ENCODE assay signal across 9 mouse cellular contexts in genomic region chr19:47240076-47240475, GRCm38 (mm10).
A peak's percentile ranks its signal among the peaks of the same experiment; 100 is the strongest.
DNase-seq lines count a peak whose midpoint lies in the region; ATAC-seq and TF ChIP-seq lines count a peak whose summit lies in the region.
"Had no signal": no experiment of that assay in that cellular context is flagged by ENCODE, and none has a peak within 500 bp of the region (broad histone marks: within the 10 kb centered on the region; RNA-seq: fewer than 3 reads in every experiment).

No protein-coding gene starts in this region.

- H3K4me3 ChIP-seq in midbrain, embryonic 10.5 days: peak overlapping the region; percentile 48
- no peak overlapping the region for H3K4me3 ChIP-seq in midbrain, embryonic 16.5 days (ENCODE audit: low read depth, low read length)
- H3K4me3 ChIP-seq in forebrain, embryonic 11.5 days (ENCODE audit: low read depth, low read length): peak overlapping the region; percentile 22
- H3K4me3 ChIP-seq in limb, embryonic 14.5 days (replicated peaks; ENCODE audit: low read length): peak overlapping the region; percentile 32
- no peak overlapping the region for H3K4me3 ChIP-seq in stomach, postnatal 0 days (ENCODE audit: low read depth, low read length)

- H3K4me2 ChIP-seq in midbrain, embryonic 16.5 days (ENCODE audit: low read length): no peak overlapping the region
- peak overlapping the region; percentile 45 for H3K4me2 ChIP-seq in forebrain, embryonic 11.5 days (ENCODE audit: low read depth, low read length, severe bottlenecking)
- H3K4me2 ChIP-seq in limb, embryonic 14.5 days (replicated peaks; ENCODE audit: low read depth, low read length, severe bottlenecking): peak overlapping the region; percentile 49
- peak overlapping the region; percentile 11; the same call in 1 of the 2 replicates for H3K4me2 ChIP-seq in stomach, postnatal 0 days (replicated peaks; ENCODE audit: low read depth)

- peak overlapping the region; percentile 57 for H3K27ac ChIP-seq in midbrain, embryonic 10.5 days (replicated peaks)
- no peak overlapping the region for H3K27ac ChIP-seq in midbrain, embryonic 16.5 days (ENCODE audit: low read length)
- H3K27ac ChIP-seq in forebrain, embryonic 11.5 days (ENCODE audit: low read depth, low read length): no peak overlapping the region
- H3K27ac ChIP-seq in limb, embryonic 14.5 days (replicated peaks; ENCODE audit: low read depth, low read length): no peak overlapping the region
- no peak overlapping the region for H3K27ac ChIP-seq in stomach, postnatal 0 days (replicated peaks)
- H3K27ac ChIP-seq: macrophage had no signal

- no peaks in the 10 kb centered on the region for H3K9me3 ChIP-seq in midbrain, embryonic 10.5 days (replicated peaks)
- no peaks in the 10 kb centered on the region for H3K9me3 ChIP-seq in midbrain, embryonic 16.5 days (replicated peaks; ENCODE audit: control insufficient read depth, low read length, poor library complexity, severe bottlenecking)
- no peaks in the 10 kb centered on the region for H3K9me3 ChIP-seq in forebrain, embryonic 11.5 days (ENCODE audit: control insufficient read depth, low read length)
- no peaks in the 10 kb centered on the region for H3K9me3 ChIP-seq in limb, embryonic 14.5 days (ENCODE audit: control insufficient read depth, low read length)
- H3K9me3 ChIP-seq in stomach, postnatal 0 days (ENCODE audit: control insufficient read depth, low read length): no peaks in the 10 kb centered on the region

- TF ChIP-seq CTCF in stomach, postnatal 0 days (IDR thresholded peaks at IDR 0.05; ENCODE audit: low read depth): no peak

- TF ChIP-seq EP300 in stomach, postnatal 0 days (optimal IDR thresholded peaks at IDR 0.05): no peak

- WGBS in midbrain, embryonic 10.5 days: 24% methylated on average over 12 of the region's 12 CpGs
- 42% methylated on average over 12 of the region's 12 CpGs for WGBS in midbrain, embryonic 16.5 days
- 34% methylated on average over 12 of the region's 12 CpGs for WGBS in forebrain, embryonic 11.5 days
- 32% methylated on average over 12 of the region's 12 CpGs for WGBS in limb, embryonic 14.5 days
- 47% methylated on average over 12 of the region's 12 CpGs for WGBS in stomach, postnatal 0 days

- H3K4me1 ChIP-seq in midbrain, embryonic 10.5 days: peaks cover 22% of the 10 kb centered on the region
- no peaks in the 10 kb centered on the region for H3K4me1 ChIP-seq in midbrain, embryonic 16.5 days (ENCODE audit: control insufficient read depth, insufficient read depth, low read length)
- 0 out of 2 replicates have a peak, but pooled peaks cover 2% of the 10 kb centered on the region for H3K4me1 ChIP-seq in forebrain, embryonic 11.5 days (replicated peaks; ENCODE audit: control insufficient read depth, insufficient read depth, low read length)
- H3K4me1 ChIP-seq in limb, embryonic 14.5 days (ENCODE audit: control insufficient read depth, insufficient read depth, low read length): peaks cover 2% of the 10 kb centered on the region; the same call in 1 of the 2 replicates
- no peaks in the 10 kb centered on the region for H3K4me1 ChIP-seq in stomach, postnatal 0 days (replicated peaks; ENCODE audit: control insufficient read depth, insufficient read depth)

- TF ChIP-seq POLR2A in limb, embryonic 14.5 days (IDR thresholded peaks at IDR 0.05; ENCODE audit: borderline replicate concordance, extremely low read depth, insufficient read depth, insufficient read length): no peak

- no peak overlapping the region for H3K9ac ChIP-seq in midbrain, embryonic 16.5 days (ENCODE audit: low read depth, low read length)
- no peak overlapping the region; the same call in 1 of the 2 replicates for H3K9ac ChIP-seq in forebrain, embryonic 11.5 days (ENCODE audit: low read length)
- 0 out of 2 replicates have a peak overlapping the region, but pooled peaks have one; percentile 25 for H3K9ac ChIP-seq in limb, embryonic 14.5 days (ENCODE audit: low read depth, low read length, severe bottlenecking)
- no peak overlapping the region for H3K9ac ChIP-seq in stomach, postnatal 0 days (ENCODE audit: low read length)

- no peaks in the 10 kb centered on the region for H3K36me3 ChIP-seq in midbrain, embryonic 10.5 days
- H3K36me3 ChIP-seq in midbrain, embryonic 16.5 days (ENCODE audit: control insufficient read depth, insufficient read depth, low read length): no peaks in the 10 kb centered on the region
- H3K36me3 ChIP-seq in forebrain, embryonic 11.5 days (ENCODE audit: control insufficient read depth, insufficient read depth, low read length): no peaks in the 10 kb centered on the region
- no peaks in the 10 kb centered on the region for H3K36me3 ChIP-seq in limb, embryonic 14.5 days (ENCODE audit: control insufficient read depth, insufficient read depth, low read length)
- no peaks in the 10 kb centered on the region for H3K36me3 ChIP-seq in stomach, postnatal 0 days (ENCODE audit: control insufficient read depth, insufficient read depth, low read length)

- ATAC-seq in midbrain, embryonic 16.5 days: no peak
- peak; percentile 64 for ATAC-seq in forebrain, embryonic 11.5 days (replicated peaks; ENCODE audit: low FRiP score)
- peak; percentile 77 for ATAC-seq in limb, embryonic 14.5 days (ENCODE audit: low FRiP score, low read depth)
- 0 out of 2 replicates have a peak, but pooled peaks have one; percentile 25 for ATAC-seq in stomach, postnatal 0 days (ENCODE audit: low FRiP score, low TSS enrichment)

- peak; percentile 54 for DNase-seq in midbrain, embryonic 10.5 days (ENCODE audit: low spot score)
- DNase-seq in forebrain, embryonic 11.5 days (ENCODE audit: low spot score): peak; percentile 75
- DNase-seq in limb, embryonic 14.5 days (ENCODE audit: low spot score): peak; percentile 76
- no peak for DNase-seq in stomach, postnatal 0 days (ENCODE audit: low spot score)
- no peak for DNase-seq in adrenal gland, adult 2 months
- DNase-seq in thymus, postnatal 14 days: no peak
- DNase-seq: gastrocnemius, postnatal 14 days had no signal

- H3K27me3 ChIP-seq in midbrain, embryonic 10.5 days (ENCODE audit: low read depth, poor library complexity, severe bottlenecking): peaks cover 16% of the 10 kb centered on the region
- H3K27me3 ChIP-seq in midbrain, embryonic 16.5 days (ENCODE audit: control insufficient read depth, insufficient read depth, low read depth, low read length): no peaks in the 10 kb centered on the region
- no peaks in the 10 kb centered on the region for H3K27me3 ChIP-seq in forebrain, embryonic 11.5 days (ENCODE audit: control insufficient read depth, insufficient read depth, low read length)
- H3K27me3 ChIP-seq in limb, embryonic 14.5 days (ENCODE audit: control insufficient read depth, insufficient read depth, low read length): no peaks in the 10 kb centered on the region
- H3K27me3 ChIP-seq in stomach, postnatal 0 days (ENCODE audit: control insufficient read depth, insufficient read depth, low read length): no peaks in the 10 kb centered on the region

Comparison
In these comparisons a context has a peak if more than half of its experiments do, and no peak if none do; other contexts are left out.
1. H3K4me3 ChIP-seq: peak in midbrain, embryonic 10.5 days (single experiment), forebrain, embryonic 11.5 days (single experiment) and limb, embryonic 14.5 days (single experiment); none in midbrain, embryonic 16.5 days (single experiment) and stomach, postnatal 0 days (single experiment).
2. DNase-seq: peak in midbrain, embryonic 10.5 days (single experiment), forebrain, embryonic 11.5 days (single experiment) and limb, embryonic 14.5 days (single experiment); none in stomach, postnatal 0 days (single experiment), adrenal gland, adult 2 months (single experiment) and thymus, postnatal 14 days (single experiment).